Mouse (Mus musculus) urinary bladder, postnatal 36 days (tissue): ENCODE results near the gene Bax.
"Not testable (repeated sequence)": the region's sequence is repeated elsewhere in the genome, so short reads cannot be mapped to it uniquely, and the experiment has no call there.

ENCODE experiments used
- DNase-seq, 2 experiments: peaks; one replicate each; pipeline ENCODE4 v3.0.0; 2022; ENCODE audit warnings: low spot score in 2 of 2, mixed read lengths in 1 of 2

The Bax gene

GRCm38 (mm10) chr7:45481374-45481927 is 14.8 kb upstream of the Bax start, which contains the start of gene Tulp2:
Gene Tulp2 (plus strand): TSS chr7:45481877.
- DNase-seq: peak; percentile 40 to 57

- DNase-seq: not testable (repeated sequence)
These were observed 13.6 kb upstream of the Bax start for GRCm38 (mm10) chr7:45480310-45480709.

- DNase-seq: no peak
These were observed 12.1 kb upstream of the Bax start for GRCm38 (mm10) chr7:45478774-45479173.

GRCm38 (mm10) chr7:45477003-45477402 is 10.3 kb upstream of the Bax start:
- DNase-seq: peak; percentile 51 to 69

- no peak for DNase-seq
These were observed 9.8 kb upstream of the Bax start for GRCm38 (mm10) chr7:45476453-45476852.

GRCm38 (mm10) chr7:45475291-45475969 is 8.7 kb upstream of the Bax start:
- no peak for DNase-seq

GRCm38 (mm10) chr7:45470869-45471268 is 4.2 kb upstream of the Bax start:
- DNase-seq: peak in 1 of 2 experiments; percentile 57

GRCm38 (mm10) chr7:45467090-45467670 is 482 bp upstream of the Bax start:
- DNase-seq: no peak

- DNase-seq: no peak
These were observed 1.1 kb downstream of the Bax start for GRCm38 (mm10) chr7:45465549-45465948.

- DNase-seq: no peak
These were observed 1.6 kb downstream of the Bax start for GRCm38 (mm10) chr7:45465112-45465511.

- no peak for DNase-seq
These were observed 2.5 kb downstream of the Bax start for GRCm38 (mm10) chr7:45463987-45464778.

GRCm38 (mm10) chr7:45462868-45463267 is 3.8 kb downstream of the Bax start:
- DNase-seq: not testable (repeated sequence)

- no peak for DNase-seq
These were observed 4.4 kb downstream of the Bax start for GRCm38 (mm10) chr7:45462325-45462724.

- DNase-seq: no peak
These were observed 4.9 kb downstream of the Bax start for GRCm38 (mm10) chr7:45461781-45462180.

GRCm38 (mm10) chr7:45461326-45461725 is 5.4 kb downstream of the Bax start:
- no peak for DNase-seq

- DNase-seq: peak; percentile 79 to 82
These were observed 5.8 kb downstream of the Bax start for GRCm38 (mm10) chr7:45460860-45461314.

- no peak for DNase-seq
These were observed 6.3 kb downstream of the Bax start for GRCm38 (mm10) chr7:45460377-45460776.

- peak; percentile 91 to 97 for DNase-seq
These were observed 7.0 kb downstream of the Bax start, which contains the start of gene Ftl1 for GRCm38 (mm10) chr7:45459564-45460140. Gene Ftl1 (minus strand): TSS chr7:45459884.

GRCm38 (mm10) chr7:45458748-45459563 is 7.7 kb downstream of the Bax start:
- DNase-seq: peak; percentile 46 to 72

GRCm38 (mm10) chr7:45457204-45458060 is 9.3 kb downstream of the Bax start:
- DNase-seq: peak in 1 of 2 experiments; percentile 51
